Mouse (Mus musculus) spleen, adult 12 weeks (tissue): ENCODE results near the gene Rock2.

Source experiments
- DNase-seq: peaks from one replicate; pipeline ENCODE4 v3.0.0; 2022; ENCODE audit warnings: low spot score

Gene Rock2

GRCm38 (mm10) chr12:16872006-16872405 is 22.7 kb upstream of the Rock2 start:
- DNase-seq: no peak

- no peak for DNase-seq
Observed at GRCm38 (mm10) chr12:16872926-16873464, 21.7 kb upstream of the Rock2 start.

GRCm38 (mm10) chr12:16873549-16873948 is 21.1 kb upstream of the Rock2 start:
- DNase-seq: no peak

GRCm38 (mm10) chr12:16874086-16874485 is 20.6 kb upstream of the Rock2 start:
- DNase-seq: no peak

- DNase-seq: no peak
Observed at GRCm38 (mm10) chr12:16875269-16875668, 19.4 kb upstream of the Rock2 start.

GRCm38 (mm10) chr12:16875678-16876077 is 19.0 kb upstream of the Rock2 start:
- no peak for DNase-seq

GRCm38 (mm10) chr12:16876667-16877066 is 18.0 kb upstream of the Rock2 start:
- no peak for DNase-seq

DNA sequence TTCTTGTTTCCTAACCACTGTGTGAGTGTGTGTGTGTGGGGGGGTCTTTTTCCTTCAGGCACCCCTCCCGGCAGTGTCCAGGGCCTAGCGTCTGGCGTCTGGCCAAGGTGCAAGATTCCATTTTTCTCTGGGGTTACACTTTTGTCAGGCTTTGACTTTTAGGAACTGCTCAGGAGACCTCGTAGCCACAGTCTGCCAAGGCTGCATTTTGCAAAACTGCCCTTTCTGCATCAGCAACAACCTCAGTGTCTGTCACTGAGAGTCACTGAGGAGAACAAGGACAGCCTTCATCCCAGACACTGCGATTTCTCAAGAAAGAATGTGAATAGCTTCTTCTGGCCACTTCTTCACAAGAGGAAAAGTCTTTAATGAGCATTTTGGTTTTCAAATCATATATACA is 17.6 kb upstream of the Rock2 start:
- DNase-seq: no peak

GRCm38 (mm10) chr12:16877679-16878078 is 17.0 kb upstream of the Rock2 start:
- DNase-seq: no peak

DNA sequence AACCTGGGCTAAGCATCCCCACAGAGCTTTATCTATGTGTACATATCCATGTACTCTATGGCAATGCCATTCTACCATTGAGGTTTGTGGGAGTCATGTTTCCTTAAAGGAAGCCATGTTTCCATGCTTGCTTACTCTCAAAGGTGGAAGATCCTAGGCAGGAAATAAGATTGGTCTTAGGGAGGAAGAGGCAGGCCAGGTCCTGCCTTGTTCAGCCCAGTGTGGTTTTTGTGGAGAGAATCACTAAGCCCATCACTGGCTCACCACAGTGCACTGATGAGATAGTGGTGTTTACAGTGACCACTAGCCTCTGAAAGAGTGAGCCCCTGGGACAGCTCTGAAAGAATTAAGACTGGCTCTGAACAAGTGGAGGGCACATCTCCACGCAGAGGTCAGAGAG is 15.3 kb upstream of the Rock2 start:
- no peak for DNase-seq

GRCm38 (mm10) chr12:16880077-16880476 is 14.6 kb upstream of the Rock2 start:
- DNase-seq: no peak

GRCm38 (mm10) chr12:16882442-16882841 is 12.3 kb upstream of the Rock2 start:
- no peak for DNase-seq

DNA sequence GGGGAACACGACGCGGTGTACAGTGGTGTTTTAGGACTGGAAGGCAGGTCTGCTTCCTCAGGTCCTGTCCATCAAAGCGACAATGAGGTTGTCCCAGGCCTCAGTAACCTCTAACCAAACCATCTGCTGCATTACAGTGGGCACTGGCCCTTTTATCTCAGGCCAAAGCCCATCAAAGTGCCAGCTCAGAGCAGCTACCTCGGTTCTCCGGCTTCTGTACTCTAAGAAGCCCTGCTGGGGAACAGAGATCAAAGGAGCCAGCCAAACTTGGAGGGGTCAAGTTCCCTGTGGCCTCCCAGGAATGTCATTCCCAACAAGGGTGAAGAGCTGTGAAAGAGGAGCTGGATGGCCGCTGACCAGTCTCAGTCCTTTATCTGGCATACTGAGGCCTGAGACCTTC is 11.6 kb upstream of the Rock2 start:
- no peak for DNase-seq

DNA sequence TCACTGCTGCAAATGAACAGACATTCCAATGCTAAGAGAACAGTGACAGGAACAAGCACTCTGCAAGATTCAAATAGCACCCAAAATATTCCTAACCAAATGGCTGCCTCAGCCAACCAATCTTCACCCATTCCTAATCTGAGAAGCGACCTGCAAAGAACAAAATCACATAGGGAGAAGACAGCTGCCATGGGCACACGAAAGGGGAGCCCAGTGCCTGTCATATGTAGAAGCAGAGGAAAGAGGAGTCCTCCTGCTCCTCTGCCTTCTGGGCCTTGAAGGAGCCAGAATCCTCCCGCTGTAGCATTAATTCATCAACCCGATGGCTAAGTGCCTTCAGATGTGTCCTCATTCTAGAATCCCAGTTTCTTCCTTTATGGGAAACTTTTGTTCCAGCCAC is 10.2 kb upstream of the Rock2 start:
- DNase-seq: no peak

GRCm38 (mm10) chr12:16886354-16886753 is 8.3 kb upstream of the Rock2 start:
- DNase-seq: no peak

DNA sequence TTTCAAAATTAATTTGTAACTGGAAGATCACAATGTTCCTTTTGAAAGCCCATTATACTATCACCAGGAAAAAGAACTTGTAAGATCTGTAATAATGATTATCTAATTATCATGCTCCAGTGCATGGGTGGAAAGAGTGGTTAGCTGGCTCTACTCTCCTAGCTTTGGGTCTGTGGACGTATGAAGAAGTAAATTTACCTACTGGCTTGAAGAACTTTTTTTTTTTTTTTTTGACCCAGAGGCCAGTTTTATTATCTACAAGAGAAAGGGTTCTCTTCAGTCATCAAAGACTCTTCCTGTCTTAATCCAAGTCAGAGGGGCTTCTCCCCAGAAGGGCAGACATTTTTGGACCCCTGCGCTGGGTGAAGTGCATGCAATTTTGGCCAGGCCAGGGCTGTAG is 1.7 kb upstream of the Rock2 start:
- DNase-seq: no peak

DNA sequence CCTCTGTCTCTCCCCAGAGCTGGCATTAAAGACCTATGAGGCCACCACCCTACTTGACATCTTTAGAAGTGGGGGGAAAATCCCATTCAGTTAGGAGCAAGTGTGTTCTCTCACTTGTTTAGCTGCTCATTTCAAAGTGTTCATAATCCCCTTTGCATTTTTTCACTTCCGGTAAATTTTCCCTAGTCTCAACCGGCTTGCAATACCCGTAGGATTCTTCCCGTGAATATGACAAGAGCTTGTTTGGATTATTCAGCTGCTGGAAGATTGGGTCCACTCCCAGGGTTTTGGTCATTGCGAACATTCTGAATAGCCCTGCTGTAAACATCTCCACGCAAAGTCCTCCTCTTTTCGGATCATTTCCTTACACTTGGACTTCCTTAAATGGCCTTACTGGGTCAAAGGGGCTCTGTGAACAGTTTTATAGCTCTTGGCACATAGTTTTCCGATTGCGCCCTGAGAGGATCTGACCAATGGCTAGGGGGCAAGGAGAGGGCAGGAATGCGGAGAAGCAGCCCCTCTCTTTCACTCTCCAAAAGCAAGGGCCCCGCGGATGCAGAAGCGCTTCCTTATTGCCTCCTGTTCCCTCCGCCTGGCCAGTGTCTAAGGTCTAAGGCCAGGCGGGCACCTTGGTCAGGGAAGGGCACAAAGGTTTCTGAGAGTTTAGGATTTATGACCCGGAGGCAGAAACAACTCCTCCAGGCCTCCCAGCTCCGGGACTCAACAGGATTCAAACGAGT is 869 bp upstream of the Rock2 start:
- DNase-seq: no peak

DNA sequence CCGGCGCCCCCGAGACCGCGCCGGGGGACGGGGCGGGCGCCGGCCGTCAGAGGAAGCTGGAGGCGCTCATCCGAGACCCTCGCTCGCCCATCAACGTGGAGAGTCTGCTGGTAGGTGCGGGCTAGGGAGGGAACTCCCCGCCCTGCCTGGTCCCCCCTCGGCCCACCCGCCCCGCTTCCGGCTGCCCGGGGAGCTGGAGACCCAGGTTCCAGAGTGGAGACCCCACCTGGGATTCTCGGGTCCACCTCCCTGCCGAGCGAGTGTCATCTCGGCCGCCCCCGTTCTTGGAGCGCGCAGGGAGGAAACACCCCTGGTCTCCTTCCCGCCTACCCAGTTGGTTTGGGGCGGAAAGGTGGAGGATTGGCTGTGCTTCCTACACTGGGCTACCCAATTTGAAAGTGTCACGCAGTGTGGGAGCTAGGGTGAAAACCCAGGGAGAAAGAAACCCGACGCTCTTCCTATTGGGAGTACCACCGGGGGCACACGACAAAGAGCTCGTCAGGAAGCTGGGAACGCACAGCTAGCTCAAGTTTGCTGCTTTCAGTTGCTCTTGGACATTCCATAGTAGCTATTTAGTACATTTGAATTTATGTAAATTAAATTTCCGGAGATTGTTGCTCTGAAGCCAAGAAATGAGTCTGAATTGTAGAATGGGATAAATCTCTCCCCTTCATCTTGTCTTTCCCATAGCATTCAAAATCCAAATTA is 680 bp downstream of the Rock2 start:
- peak; percentile 40 for DNase-seq

DNA sequence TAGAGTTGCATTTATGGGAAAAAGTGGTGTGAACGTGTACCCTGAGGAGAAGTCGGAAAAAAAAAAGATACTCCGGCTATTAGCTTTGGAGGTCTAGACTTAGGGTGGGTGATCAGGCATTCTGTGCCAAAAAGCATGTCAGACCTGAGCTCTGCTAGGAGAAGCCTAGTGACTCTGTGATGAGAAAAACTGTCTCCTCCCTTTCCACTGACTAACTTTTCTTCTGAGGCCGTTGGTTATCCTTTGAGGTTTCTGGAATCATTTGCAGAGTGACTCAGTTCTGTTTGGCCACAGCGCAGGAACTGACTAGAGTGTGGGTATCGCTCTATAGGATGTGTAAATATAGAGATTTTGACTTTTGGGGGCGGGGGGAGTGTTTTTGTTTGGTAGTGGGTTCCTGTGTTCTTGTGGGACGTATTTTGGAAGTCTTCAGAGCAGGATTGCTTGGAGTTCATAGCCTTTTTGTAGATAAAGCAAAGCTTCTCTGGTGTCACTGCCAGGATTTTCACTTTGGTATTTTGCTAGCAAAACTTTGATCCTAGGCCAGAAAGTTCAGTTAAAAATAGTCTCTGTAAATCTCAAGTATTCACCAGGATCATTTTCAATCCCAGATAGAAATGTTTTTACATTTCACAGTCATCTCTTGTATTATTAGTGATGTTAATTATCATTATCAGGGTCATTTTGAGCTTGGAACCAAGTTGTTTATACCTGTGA is 1.5 kb downstream of the Rock2 start:
- no peak for DNase-seq

- no peak for DNase-seq
Observed at GRCm38 (mm10) chr12:16897225-16897624, 2.5 kb downstream of the Rock2 start.

- DNase-seq: no peak
Observed at GRCm38 (mm10) chr12:16898221-16898620, 3.5 kb downstream of the Rock2 start.

GRCm38 (mm10) chr12:16898790-16899189 is 4.1 kb downstream of the Rock2 start:
- no peak for DNase-seq
